ENCODE assay signal across 21 mouse cellular contexts in genomic region chr11:95497921-95498320, GRCm38 (mm10). TPM values are rescaled to one million over a fixed set of nuclear protein-coding genes. Genes with fewer than 3 reads are reported as not detected.
"Had no signal": no experiment of that assay in that cellular context is flagged by ENCODE, and none has a peak within 500 bp of the region (broad histone marks: within the 10 kb centered on the region; RNA-seq: fewer than 3 reads in every experiment).

No protein-coding gene starts in this region.

- H3K4me2 ChIP-seq: lung, embryonic 15.5 days; midbrain, embryonic 11.5 days; neural tube, embryonic 12.5 days; stomach, embryonic 15.5 days had no signal

- H3K4me1 ChIP-seq: lung, embryonic 15.5 days; neural tube, embryonic 12.5 days; stomach, embryonic 15.5 days had no signal

- ATAC-seq: liver, postnatal 0 days; lung, postnatal 0 days; midbrain, embryonic 16.5 days had no signal

- H3K27me3 ChIP-seq: lung, embryonic 15.5 days; neural tube, embryonic 12.5 days; stomach, embryonic 15.5 days had no signal

- H3K27ac ChIP-seq: lung, embryonic 15.5 days; macrophage; neural tube, embryonic 12.5 days; stomach, embryonic 15.5 days; stomach, postnatal 0 days had no signal

- H3K4me3 ChIP-seq: lung, embryonic 15.5 days; megakaryocyte, embryonic 14.5 days; neural tube, embryonic 12.5 days; stomach, embryonic 15.5 days had no signal

- H3K9me3 ChIP-seq: lung, embryonic 15.5 days; megakaryocyte, embryonic 14.5 days; neural tube, embryonic 12.5 days; stomach, embryonic 15.5 days had no signal

- DNase-seq: liver, postnatal 0 days; lung, adult 2 months; lung, postnatal 14 days; lung, postnatal 36 days; midbrain, embryonic 14.5 days; right cerebral cortex, postnatal 14 days; thymus, adult 2 months; thymus, postnatal 25 days; thymus, postnatal 4 days had no signal

- H3K9ac ChIP-seq: liver, postnatal 0 days; lung, embryonic 15.5 days; neural tube, embryonic 12.5 days; stomach, embryonic 15.5 days had no signal

RNA-seq across cellular contexts. Expression of gene Nxph3, which starts 16.4 kb away (rescaled TPM):
- total RNA-seq: megakaryocyte progenitor cell, adult 5-6 weeks; monocyte, adult 5-6 weeks; neutrophil, adult 5-6 weeks had no signal
- polyA plus RNA-seq: liver, postnatal 0 days; macrophage had no signal
